ENCODE assay signal across 19 mouse cellular contexts in genomic region chr2:7426481-7426880, GRCm38 (mm10).
DNase-seq lines count a peak whose midpoint lies in the region; ATAC-seq and TF ChIP-seq lines count a peak whose summit lies in the region.
"Had no signal": no experiment of that assay in that cellular context is flagged by ENCODE, and none has a peak within 500 bp of the region (broad histone marks: within the 10 kb centered on the region; RNA-seq: fewer than 3 reads in every experiment).

No protein-coding gene starts in this region.

- no peak overlapping the region for H3K9ac ChIP-seq in forebrain, embryonic 16.5 days (replicated peaks; ENCODE audit: low read depth, low read length)
- H3K9ac ChIP-seq: embryonic facial prominence, embryonic 13.5 days; lung, embryonic 15.5 days had no signal

- H3K4me1 ChIP-seq in forebrain, embryonic 16.5 days (replicated peaks; ENCODE audit: control insufficient read depth, insufficient read depth, low read length): no peaks in the 10 kb centered on the region
- H3K4me1 ChIP-seq in forebrain, embryonic 10.5 days: no peaks in the 10 kb centered on the region
- H3K4me1 ChIP-seq: embryonic facial prominence, embryonic 13.5 days; heart, embryonic 10.5 days; limb, embryonic 10.5 days; lung, embryonic 15.5 days had no signal

- H3K36me3 ChIP-seq in forebrain, embryonic 16.5 days (ENCODE audit: control insufficient read depth, insufficient read depth): no peaks in the 10 kb centered on the region
- H3K36me3 ChIP-seq in forebrain, embryonic 10.5 days (replicated peaks): no peaks in the 10 kb centered on the region
- H3K36me3 ChIP-seq: embryonic facial prominence, embryonic 13.5 days; heart, embryonic 10.5 days; limb, embryonic 10.5 days; lung, embryonic 15.5 days had no signal

- intact Hi-C loops in left cerebral cortex, adult 2 months (cut with DNase I): no loop called here

- no peaks in the 10 kb centered on the region for H3K9me3 ChIP-seq in forebrain, embryonic 16.5 days (ENCODE audit: control insufficient read depth, low read length)
- no peaks in the 10 kb centered on the region for H3K9me3 ChIP-seq in forebrain, embryonic 10.5 days
- H3K9me3 ChIP-seq: embryonic facial prominence, embryonic 13.5 days; heart, embryonic 10.5 days; limb, embryonic 10.5 days; lung, embryonic 15.5 days had no signal

- DNase-seq in forebrain, embryonic 10.5 days (ENCODE audit: extremely low spot score, low spot score): no peak
- no peak for DNase-seq in left cerebral cortex, adult 2 months (ENCODE audit: extremely low spot score in 1 of 2, low spot score in 2 of 2)
- no peak for DNase-seq in left cerebral cortex, adult 18-20 months (ENCODE audit: low spot score in 2 of 2)
- DNase-seq in brain, embryonic 14.5 days (ENCODE audit: low read depth): peak; percentile 61
- peak; percentile 17 for DNase-seq in layer of hippocampus, adult 9-11 months
- DNase-seq in retina, postnatal 1 day: no peak
- DNase-seq: adrenal gland, adult 8-10 months; heart, postnatal 10 days; kidney, adult 8-10 months; kidney, postnatal 25 days had no signal

- TF ChIP-seq POLR2A in brain, embryonic 14.5 days (IDR thresholded peaks at IDR 0.05; ENCODE audit: borderline replicate concordance, extremely low read depth, insufficient read depth, insufficient read length, poor library complexity, severe bottlenecking): no peak

- H3K4me2 ChIP-seq in forebrain, embryonic 16.5 days (ENCODE audit: low read length): no peak overlapping the region
- H3K4me2 ChIP-seq: embryonic facial prominence, embryonic 13.5 days; liver, embryonic 11.5 days; lung, embryonic 15.5 days; midbrain, embryonic 11.5 days had no signal

- TF ChIP-seq CTCF in left cerebral cortex, adult 2 months (IDR thresholded peaks at IDR 0.05): no peak
- no peak for TF ChIP-seq CTCF in brain, embryonic 14.5 days (IDR thresholded peaks at IDR 0.05; ENCODE audit: borderline replicate concordance, extremely low read depth, insufficient read depth, insufficient read length)

- peak overlapping the region; percentile 42; the same call in 1 of the 2 replicates for H3K27ac ChIP-seq in forebrain, embryonic 16.5 days (ENCODE audit: low read length)
- no peak overlapping the region for H3K27ac ChIP-seq in forebrain, embryonic 10.5 days
- H3K27ac ChIP-seq in left cerebral cortex, adult 2 months: peak overlapping the region; percentile 68
- H3K27ac ChIP-seq: embryonic facial prominence, embryonic 13.5 days; heart, embryonic 10.5 days; limb, embryonic 10.5 days; lung, embryonic 15.5 days; stomach, postnatal 0 days had no signal

- ATAC-seq in forebrain, embryonic 16.5 days: peak; percentile 57; the same call in 1 of the 2 replicates
- ATAC-seq: inflammation-experienced regulatory T-cells, adult 6 months had no signal

- WGBS in forebrain, embryonic 16.5 days: 35% methylated on average over 1 of the region's 1 CpGs
- WGBS in forebrain, embryonic 10.5 days: 91% methylated on average over 1 of the region's 1 CpGs

- H3K27me3 ChIP-seq in forebrain, embryonic 16.5 days (replicated peaks; ENCODE audit: control insufficient read depth, insufficient read depth, low read length): no peaks in the 10 kb centered on the region
- no peaks in the 10 kb centered on the region for H3K27me3 ChIP-seq in forebrain, embryonic 10.5 days (ENCODE audit: poor library complexity, severe bottlenecking)
- H3K27me3 ChIP-seq: embryonic facial prominence, embryonic 13.5 days; lung, embryonic 15.5 days had no signal

- H3K4me3 ChIP-seq in forebrain, embryonic 16.5 days (replicated peaks; ENCODE audit: low read length): no peak overlapping the region
- no peak overlapping the region for H3K4me3 ChIP-seq in forebrain, embryonic 10.5 days
- no peak overlapping the region for H3K4me3 ChIP-seq in left cerebral cortex, adult 2 months
- H3K4me3 ChIP-seq: embryonic facial prominence, embryonic 13.5 days; heart, embryonic 10.5 days; limb, embryonic 10.5 days; lung, embryonic 15.5 days had no signal

Comparison
In these comparisons a context has a peak if more than half of its experiments do, and no peak if none do; other contexts are left out.
1. DNase-seq: peak in brain, embryonic 14.5 days (single experiment) and layer of hippocampus, adult 9-11 months (single experiment); none in forebrain, embryonic 10.5 days (single experiment), left cerebral cortex, adult 2 months (0 of 2), left cerebral cortex, adult 18-20 months (0 of 2) and retina, postnatal 1 day (single experiment).